Mouse (Mus musculus): ENCODE data around the gene Il2rb. TPM values are rescaled to one million over a fixed set of nuclear protein-coding genes. Genes with fewer than 3 reads are reported as not detected.

Gene Il2rb
- polyA plus RNA-seq, 1 experiment from 2014 or later, result 0.12 TPM

Other genes with a start within 250 kb of the Il2rb start
- 0.10 and 0.38 TPM in 2 replicates for gene Csf2rb2, start 189.6 kb downstream of the Il2rb start, polyA plus RNA-seq (2015; fragmentation: Nextera tagmentation; extraction: Ambion mirVana)
- 0.92 and 1.3 TPM in 2 replicates for gene Csf2rb, start 169.5 kb downstream of the Il2rb start, polyA plus RNA-seq (2015; fragmentation: Nextera tagmentation; extraction: Ambion mirVana)
- gene Tex33, start 99.4 kb downstream of the Il2rb start, polyA plus RNA-seq (2015; fragmentation: Nextera tagmentation; extraction: Ambion mirVana), result not detected in 2 replicates
- 16.9 and 37.0 TPM in 2 replicates for gene Tst, start 89.4 kb downstream of the Il2rb start, polyA plus RNA-seq (2015; fragmentation: Nextera tagmentation; extraction: Ambion mirVana)
- gene Mpst, start 88.9 kb downstream of the Il2rb start, polyA plus RNA-seq (2015; fragmentation: Nextera tagmentation; extraction: Ambion mirVana), result 3.2 and 3.8 TPM in 2 replicates
- 141 and 158 TPM in 2 replicates for gene Kctd17, start 66.7 kb downstream of the Il2rb start, polyA plus RNA-seq (2015; fragmentation: Nextera tagmentation; extraction: Ambion mirVana)
- gene Tmprss6, start 26.6 kb downstream of the Il2rb start, polyA plus RNA-seq (2015; fragmentation: Nextera tagmentation; extraction: Ambion mirVana), result 0.05 and 0.69 TPM in 2 replicates
- gene C1qtnf6, start 36.1 kb upstream of the Il2rb start, polyA plus RNA-seq (2015; fragmentation: Nextera tagmentation; extraction: Ambion mirVana), result 7.7 and 12.9 TPM in 2 replicates
- 0.50 and 0.57 TPM in 2 replicates for gene Sstr3, start 49.4 kb upstream of the Il2rb start, polyA plus RNA-seq (2015; fragmentation: Nextera tagmentation; extraction: Ambion mirVana)
- gene Rac2, start 77.5 kb upstream of the Il2rb start, polyA plus RNA-seq (2015; fragmentation: Nextera tagmentation; extraction: Ambion mirVana), result 6.7 and 77.0 TPM in 2 replicates
- 7.3 and 13.2 TPM in 2 replicates for gene Cyth4, start 101.8 kb upstream of the Il2rb start, polyA plus RNA-seq (2015; fragmentation: Nextera tagmentation; extraction: Ambion mirVana)
- 9.8 and 10.6 TPM in 2 replicates for gene Elfn2, start 223.5 kb upstream of the Il2rb start, polyA plus RNA-seq (2015; fragmentation: Nextera tagmentation; extraction: Ambion mirVana)